Mouse (Mus musculus): ENCODE results near the gene Prpf19.

DNA sequence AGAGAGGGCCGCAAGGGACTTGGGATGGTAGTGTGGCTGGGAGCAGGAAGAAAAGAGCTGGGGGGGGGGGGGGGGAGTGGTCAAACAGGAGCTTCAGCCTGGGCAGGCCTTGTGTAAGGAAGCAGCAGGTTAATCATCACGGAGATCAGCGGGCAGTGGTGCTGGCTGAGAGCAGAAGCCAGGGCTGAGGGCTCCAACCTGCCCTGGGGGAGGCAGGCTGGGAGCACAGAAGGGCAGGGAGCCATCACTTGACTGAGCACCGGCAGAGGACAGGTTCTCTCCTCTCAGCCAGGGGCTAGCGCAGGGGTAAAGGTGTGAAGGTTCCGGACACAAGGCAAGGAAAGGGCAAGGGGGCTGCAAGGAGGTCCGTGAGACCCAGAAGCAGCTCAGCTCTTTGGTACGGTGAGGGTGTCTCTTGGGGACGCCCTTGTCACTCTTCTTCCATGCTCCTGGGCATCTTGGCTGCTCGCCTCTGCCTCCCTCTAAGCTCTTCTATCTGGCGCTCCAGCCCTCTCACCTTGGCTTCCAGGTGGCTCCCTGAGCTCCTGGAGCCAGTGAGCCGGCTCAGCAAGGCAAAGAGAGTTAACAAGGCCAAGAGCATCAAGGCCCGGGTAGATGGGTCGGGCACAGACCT is 23.6 kb upstream of the Prpf19 start:
- TF ChIP-seq CTCF (IDR thresholded peaks at IDR 0.05; ENCODE audit: low read depth, low read length) (no peak), POLR2A (IDR thresholded peaks at IDR 0.05; ENCODE audit: borderline replicate concordance, low read depth, low read length) (no peak)
